Comparison of ENCODE assay signal across 17 mouse cellular contexts in the genomic region with DNA sequence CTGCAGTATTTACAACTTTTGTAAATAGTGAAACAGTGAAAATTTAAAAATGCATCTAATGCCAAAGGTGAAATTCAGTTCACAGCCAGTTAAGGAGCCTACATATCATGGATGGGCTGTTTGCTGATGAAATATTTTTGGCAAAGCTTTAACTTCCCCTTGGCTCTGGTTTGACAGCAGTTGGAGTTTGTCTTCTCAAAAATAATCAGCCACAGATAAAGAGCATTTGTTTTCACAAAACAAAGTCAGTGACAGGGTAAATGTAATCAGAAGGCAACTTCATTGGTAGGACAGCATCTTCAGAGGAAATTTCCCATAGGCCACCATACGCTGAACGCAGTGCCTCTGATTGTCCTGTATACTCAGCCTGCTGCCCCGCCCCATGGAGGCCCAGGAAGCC.
"Had no signal": no experiment of that assay in that cellular context is flagged by ENCODE, and none has a peak within 500 bp of the region (broad histone marks: within the 10 kb centered on the region; RNA-seq: fewer than 3 reads in every experiment).

No protein-coding gene starts in this region.

- H3K27me3 ChIP-seq: liver, embryonic 13.5 days; liver, embryonic 15.5 days; megakaryocyte, embryonic 14.5 days; midbrain, embryonic 13.5 days; midbrain, embryonic 15.5 days; neural tube, embryonic 12.5 days; stomach, embryonic 15.5 days had no signal

- H3K36me3 ChIP-seq: liver, embryonic 13.5 days; liver, embryonic 15.5 days; lung, embryonic 15.5 days; midbrain, embryonic 13.5 days; midbrain, embryonic 15.5 days; neural tube, embryonic 12.5 days; stomach, embryonic 15.5 days had no signal

- H3K9ac ChIP-seq: liver, embryonic 13.5 days; liver, embryonic 15.5 days; liver, postnatal 0 days; lung, embryonic 15.5 days; midbrain, embryonic 13.5 days; midbrain, embryonic 15.5 days; neural tube, embryonic 12.5 days; stomach, embryonic 15.5 days had no signal

- H3K4me1 ChIP-seq: liver, embryonic 13.5 days; liver, embryonic 15.5 days; lung, embryonic 15.5 days; megakaryocyte, embryonic 14.5 days; midbrain, embryonic 13.5 days; midbrain, embryonic 15.5 days; neural tube, embryonic 12.5 days; stomach, embryonic 15.5 days had no signal

- H3K4me3 ChIP-seq: liver, embryonic 13.5 days; liver, embryonic 15.5 days; lung, embryonic 15.5 days; megakaryocyte, embryonic 14.5 days; midbrain, embryonic 13.5 days; midbrain, embryonic 15.5 days; neural tube, embryonic 12.5 days; stomach, embryonic 15.5 days had no signal

- H3K9me3 ChIP-seq: liver, embryonic 13.5 days; liver, embryonic 15.5 days; lung, embryonic 15.5 days; midbrain, embryonic 13.5 days; midbrain, embryonic 15.5 days; neural tube, embryonic 12.5 days; stomach, embryonic 15.5 days had no signal

- H3K27ac ChIP-seq: liver, embryonic 13.5 days; liver, embryonic 15.5 days; lung, embryonic 15.5 days; macrophage; midbrain, embryonic 13.5 days; midbrain, embryonic 15.5 days; neural tube, embryonic 12.5 days; stomach, embryonic 15.5 days; stomach, postnatal 0 days had no signal

- DNase-seq: liver, embryonic 13.5 days; liver, postnatal 0 days; lung, postnatal 14 days; right cerebral cortex, postnatal 14 days; thymus, adult 2 months; thymus, postnatal 25 days; thymus, postnatal 4 days had no signal

- H3K4me2 ChIP-seq: liver, embryonic 13.5 days; liver, embryonic 15.5 days; lung, embryonic 15.5 days; midbrain, embryonic 11.5 days; midbrain, embryonic 13.5 days; midbrain, embryonic 15.5 days; neural tube, embryonic 12.5 days; stomach, embryonic 15.5 days had no signal

- ATAC-seq: liver, postnatal 0 days; midbrain, embryonic 13.5 days; midbrain, embryonic 15.5 days had no signal
